Mouse (Mus musculus) small intestine, adult 2 months (tissue): ENCODE data around the gene Tpm1.

Experiments
- CTCF ChIP-seq: fragments of 200-500 bp; IDR thresholded peaks from 2 replicates; pipeline ENCODE4 v1.5.1; 2012; ENCODE audit warnings: low read depth, mild to moderate bottlenecking, control low read depth, inconsistent platforms, low read length, moderate library complexity, mixed read lengths; ENCODE audit not compliant: insufficient replicate concordance, insufficient read length; ENCODE audit errors: extremely low read depth
- POLR2A ChIP-seq: fragments of 200-500 bp; IDR thresholded peaks from 2 replicates; pipeline ENCODE4 v1.6.1; 2012; ENCODE audit warnings: low read depth, mild to moderate bottlenecking, control low read depth, inconsistent platforms, low read length, moderate library complexity

- no peak for TF ChIP-seq POLR2A
- TF ChIP-seq CTCF, result no peak
These were observed 3.1 kb downstream of the Tpm1 start for GRCm38 (mm10) chr9:67045966-67046602.
